Mouse (Mus musculus) heart, adult 2 months (tissue): ENCODE results near the gene Onecut3. TPM values are rescaled to one million over a fixed set of nuclear protein-coding genes. Genes with fewer than 3 reads are reported as not detected.

Experiments
- DNase-seq, 2 experiments: peaks; one replicate each; pipeline ENCODE4 v3.0.0; 2021
- H3K27ac ChIP-seq: fragments of 200-600 bp; 2 replicates; pipeline ENCODE4 v1.8.1; 2022
- H3K27me3 ChIP-seq: fragments of 200-500 bp; 2 replicates; pipeline ENCODE4 v1.6.1; 2012; ENCODE audit warnings: mild to moderate bottlenecking, low read length, inconsistent platforms, mixed read lengths; ENCODE audit not compliant: control insufficient read depth, insufficient read depth
- H3K36me3 ChIP-seq: fragments of 200-500 bp; 2 replicates; pipeline ENCODE4 v1.6.1; 2012; ENCODE audit warnings: low read length, inconsistent platforms; ENCODE audit not compliant: control insufficient read depth, insufficient read depth
- H3K4me1 ChIP-seq: fragments of 200-500 bp; 2 replicates; pipeline ENCODE4 v1.6.1; 2011; ENCODE audit warnings: low read length; ENCODE audit not compliant: control insufficient read depth, insufficient read depth
- H3K4me3 ChIP-seq: fragments of 200-600 bp; 2 replicates; pipeline ENCODE4 v1.8.1; 2022
- H3K79me2 ChIP-seq: fragments of 200-500 bp; replicated peaks from 2 replicates; pipeline ENCODE4 v1.6.1; 2012; ENCODE audit warnings: mild to moderate bottlenecking, inconsistent platforms, low read length, moderate library complexity, mixed read lengths; ENCODE audit not compliant: control insufficient read depth, insufficient read depth
- H3K9ac ChIP-seq: fragments of 200-500 bp; 2 replicates; pipeline ENCODE4 v1.6.1; 2012; ENCODE audit warnings: low read depth, mild to moderate bottlenecking, control low read depth, inconsistent platforms, low read length, mixed read lengths
- CTCF ChIP-seq: fragments of 200-600 bp; IDR thresholded peaks from 2 replicates; pipeline ENCODE4 v1.8.1; 2022; ENCODE audit warnings: antibody characterized with exemption, mild to moderate bottlenecking, moderate library complexity
- EP300 ChIP-seq: fragments of 200-500 bp; IDR thresholded peaks from 2 replicates; pipeline ENCODE4 v1.6.1; 2011; ENCODE audit warnings: low read depth, low read length, control low read depth; ENCODE audit not compliant: insufficient read depth
- POLR2A ChIP-seq: fragments of 200-500 bp; IDR thresholded peaks from 2 replicates; pipeline ENCODE4 v1.6.1; 2011; ENCODE audit warnings: mild to moderate bottlenecking, low read depth, low read length, control low read depth; ENCODE audit not compliant: insufficient read depth
- WGBS: fragments of 180-500 bp; shearing (Covaris S2); methylation state at CpG from one replicate; pipeline ENCODE4 v1.1.7; 2018; 5-methylcytosine and 5-hydroxymethylcytosine counted together
- intact Hi-C: fragments of 180-260 bp; cut with DNase I; formaldehyde crosslinking; loops from one replicate; pipeline ENCODE4 v1.15.1; 2025
- polyA plus RNA-seq: library from polyadenylated mRNA; depleted of rRNA; stranded (reverse); fragments of >200 nt; gene quantifications from 2 replicates; pipeline ENCODE4 v1.2.3, GENCODE M21; 2012
- total RNA-seq, 2 experiments: library from RNA; stranded (reverse); gene quantifications; 2 replicates each; pipeline ENCODE4 v1.2.3; 2021

Gene Onecut3
- total and polyA plus RNA-seq, 3 experiments, result 0.05 to 0.06 TPM; not detected in 1

GRCm38 (mm10) chr10:80455697-80456096 is 38.9 kb upstream of the Onecut3 start:
- WGBS, result 81% methylated on average over 5 of the region's 5 CpGs
- TF ChIP-seq CTCF, result no peak
- TF ChIP-seq POLR2A, result no peak
- no peak for TF ChIP-seq EP300
- no peak for DNase-seq
- H3K9ac ChIP-seq, result no peak overlapping the region
- H3K27ac ChIP-seq, result no peak overlapping the region
- no peak overlapping the region for H3K4me3 ChIP-seq
- no peaks in the 10 kb centered on the region for H3K4me1 ChIP-seq
- intact Hi-C loops, result no loop called here
- no peaks in the 10 kb centered on the region for H3K79me2 ChIP-seq
- H3K27me3 ChIP-seq, result no peaks in the 10 kb centered on the region
- no peaks in the 10 kb centered on the region for H3K36me3 ChIP-seq

GRCm38 (mm10) chr10:80459236-80459635 is 35.4 kb upstream of the Onecut3 start:
- Histone ChIP-seq H3K79me2 (no peaks in the 10 kb centered on the region), H3K4me3 (no peak overlapping the region), H3K27ac (no peak overlapping the region), H3K36me3 (no peaks in the 10 kb centered on the region), H3K9ac (no peak overlapping the region), H3K27me3 (no peaks in the 10 kb centered on the region), H3K4me1 (no peaks in the 10 kb centered on the region)
- TF ChIP-seq EP300 (no peak), POLR2A (no peak), CTCF (no peak)
- 78% methylated on average over 10 of the region's 10 CpGs for WGBS
- no peak for DNase-seq
- intact Hi-C loops, result no loop called here

GRCm38 (mm10) chr10:80459671-80460070 is 35.0 kb upstream of the Onecut3 start:
- no peaks in the 10 kb centered on the region for H3K79me2 ChIP-seq
- 93% methylated on average over 11 of the region's 11 CpGs for WGBS
- intact Hi-C loops, result no loop called here
- no peak overlapping the region for H3K4me3 ChIP-seq
- no peak for TF ChIP-seq EP300
- TF ChIP-seq POLR2A, result no peak
- TF ChIP-seq CTCF, result no peak
- no peaks in the 10 kb centered on the region for H3K36me3 ChIP-seq
- H3K4me1 ChIP-seq, result no peaks in the 10 kb centered on the region
- no peak overlapping the region for H3K9ac ChIP-seq
- H3K27ac ChIP-seq, result no peak overlapping the region
- H3K27me3 ChIP-seq, result no peaks in the 10 kb centered on the region
- DNase-seq, result no peak

DNA sequence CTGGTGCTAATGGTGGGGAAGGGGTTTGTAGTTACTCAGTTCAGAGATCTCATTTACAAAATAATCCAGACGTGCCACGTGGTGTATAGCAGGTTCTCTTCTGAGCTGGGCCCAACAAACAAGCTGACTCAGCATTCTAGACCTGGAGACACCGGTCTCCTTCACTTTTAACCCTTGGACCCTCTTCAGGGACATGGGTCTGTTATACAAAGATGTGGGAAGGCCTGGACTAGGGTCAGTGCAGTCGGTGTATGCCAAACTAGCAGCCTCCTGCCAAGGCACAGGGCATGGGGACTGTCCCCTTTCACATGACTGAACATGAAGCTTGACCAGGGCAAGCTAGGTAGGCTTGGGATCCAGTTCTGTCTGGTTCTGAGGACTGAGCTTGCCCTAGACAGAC is 34.3 kb upstream of the Onecut3 start:
- no peaks in the 10 kb centered on the region for H3K36me3 ChIP-seq
- TF ChIP-seq EP300, result no peak
- no peak for DNase-seq
- WGBS, result 64% methylated on average over 4 of the region's 4 CpGs
- H3K4me3 ChIP-seq, result no peak overlapping the region
- intact Hi-C loops, result no loop called here
- no peaks in the 10 kb centered on the region for H3K4me1 ChIP-seq
- H3K27me3 ChIP-seq, result no peaks in the 10 kb centered on the region
- H3K9ac ChIP-seq, result no peak overlapping the region
- no peaks in the 10 kb centered on the region for H3K79me2 ChIP-seq
- no peak overlapping the region for H3K27ac ChIP-seq

- WGBS, result 53% methylated on average over 7 of the region's 7 CpGs
These were observed 33.3 kb upstream of the Onecut3 start for GRCm38 (mm10) chr10:80461346-80461745.

DNA sequence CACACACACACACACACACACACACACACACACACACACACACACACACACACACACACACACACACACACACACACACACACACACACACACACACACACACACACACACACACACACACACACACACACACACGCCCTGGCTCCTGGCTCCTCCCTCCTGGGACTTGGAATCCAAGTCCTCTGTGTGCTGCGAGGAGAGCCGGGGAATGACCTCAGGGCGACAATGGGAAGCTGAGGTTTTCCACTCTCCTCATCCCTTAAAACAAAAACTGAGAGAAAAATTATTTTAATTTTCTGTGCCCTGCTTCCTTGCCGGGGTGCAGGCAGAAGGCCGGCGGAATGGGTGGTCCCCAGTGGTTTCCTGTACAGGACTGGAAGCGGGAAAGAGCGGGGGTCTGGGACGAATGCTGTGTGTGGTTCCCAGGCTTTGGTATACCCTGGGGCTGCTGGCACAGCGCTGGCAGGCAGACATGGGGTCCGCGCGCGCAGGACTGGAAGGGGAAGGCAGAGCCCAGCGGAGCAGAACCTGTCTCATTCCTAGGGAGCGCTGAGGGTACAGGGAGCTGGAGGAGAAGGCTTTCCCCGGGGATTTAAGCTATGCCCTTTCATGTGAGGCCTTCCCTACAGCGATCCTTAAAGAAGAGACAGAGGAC is 30.1 kb upstream of the Onecut3 start:
- no peaks in the 10 kb centered on the region for H3K36me3 ChIP-seq
- H3K9ac ChIP-seq, result no peak overlapping the region
- 26% methylated on average over 19 of the region's 19 CpGs for WGBS
- no peak overlapping the region for H3K27ac ChIP-seq
- intact Hi-C loops, result no loop called here
- TF ChIP-seq CTCF, result no peak
- no peak for TF ChIP-seq EP300
- no peak for TF ChIP-seq POLR2A
- no peaks in the 10 kb centered on the region for H3K4me1 ChIP-seq
- H3K27me3 ChIP-seq, result no peaks in the 10 kb centered on the region
- DNase-seq, result peak; percentile 15 to 26
- no peaks in the 10 kb centered on the region for H3K79me2 ChIP-seq
- H3K4me3 ChIP-seq, result no peak overlapping the region

More at GRCm38 (mm10) chr10:80461346-80461745, 33.3 kb upstream of the Onecut3 start:
- no peak for DNase-seq
- H3K27ac ChIP-seq, result no peak overlapping the region
- TF ChIP-seq POLR2A, result no peak
- TF ChIP-seq CTCF, result no peak
- no peak for TF ChIP-seq EP300
- H3K79me2 ChIP-seq, result no peaks in the 10 kb centered on the region
- intact Hi-C loops, result no loop called here
- no peak overlapping the region for H3K9ac ChIP-seq
- H3K4me3 ChIP-seq, result no peak overlapping the region
- H3K36me3 ChIP-seq, result no peaks in the 10 kb centered on the region
- no peaks in the 10 kb centered on the region for H3K27me3 ChIP-seq
- H3K4me1 ChIP-seq, result no peaks in the 10 kb centered on the region
